Mouse (Mus musculus) limb, embryonic 11.5 days (tissue): ENCODE results near the gene Ak1. TPM values are rescaled to one million over a fixed set of nuclear protein-coding genes. Genes with fewer than 3 reads are reported as not detected.

ENCODE experiments used
- ATAC-seq: fragments of 200-750 bp; cut with Nextera tagmentation; 2 replicates; pipeline ENCODE4 v1.8.0; 2017; ENCODE audit warnings: low read depth; ENCODE audit not compliant: insufficient number of reproducible peaks, low FRiP score, low TSS enrichment
- DNase-seq: peaks from one replicate; pipeline ENCODE4 v3.0.0-alpha.2; 2015; ENCODE audit warnings: low spot score
- H3K27ac ChIP-seq: fragments of 300-500 bp; sonication (generic); replicated peaks from 2 replicates; pipeline ENCODE4 v1.5.1; 2014; ENCODE audit warnings: low read depth, mild to moderate bottlenecking, low read length
- H3K27me3 ChIP-seq: fragments of 300-500 bp; sonication (generic); 2 replicates; pipeline ENCODE4 v1.6.1; 2014; ENCODE audit warnings: mild to moderate bottlenecking, low read length, mixed read lengths; ENCODE audit not compliant: control insufficient read depth, insufficient read depth
- H3K36me3 ChIP-seq: fragments of 300-500 bp; sonication (generic); 2 replicates; pipeline ENCODE4 v1.6.1; 2014; ENCODE audit warnings: mild to moderate bottlenecking, low read length, moderate library complexity, mixed read lengths; ENCODE audit not compliant: control insufficient read depth, insufficient read depth
- H3K4me1 ChIP-seq: fragments of 300-500 bp; sonication (generic); 2 replicates; pipeline ENCODE4 v1.6.1; 2014; ENCODE audit warnings: low read length, mixed read lengths; ENCODE audit not compliant: control insufficient read depth, insufficient read depth
- H3K4me2 ChIP-seq: fragments of 300-500 bp; sonication (generic); 2 replicates; pipeline ENCODE4 v1.6.1; 2014; ENCODE audit warnings: low read depth, mild to moderate bottlenecking, moderate library complexity; ENCODE audit not compliant: severe bottlenecking
- H3K4me3 ChIP-seq: fragments of 300-500 bp; sonication (generic); 2 replicates; pipeline ENCODE4 v1.5.1; 2014; ENCODE audit warnings: low read depth, low read length
- H3K9ac ChIP-seq: fragments of 300-500 bp; sonication (generic); 2 replicates; pipeline ENCODE4 v1.6.1; 2014; ENCODE audit warnings: mild to moderate bottlenecking, low read length
- H3K9me3 ChIP-seq: fragments of 300-500 bp; sonication (generic); 2 replicates; pipeline ENCODE4 v1.6.1; 2016; ENCODE audit warnings: low read length; ENCODE audit not compliant: control insufficient read depth
- WGBS: fragments of 180-500 bp; shearing (Covaris S2); extraction: QIAGEN DNeasy Blood & Tissue Kit; methylation state at CpG from one replicate; pipeline ENCODE4 v1.1.7; 2014; 5-methylcytosine and 5-hydroxymethylcytosine counted together
- polyA plus RNA-seq: library from polyadenylated mRNA; unstranded; fragments of >200 nt; fragmentation: Nextera tagmentation; extraction: Ambion mirVana; gene quantifications from 2 replicates; pipeline ENCODE4 v1.2.1, GENCODE M21; 2014

The Ak1 gene
- polyA plus RNA-seq, 1 experiment from 2014 or later = 29.8 TPM

- Histone ChIP-seq H3K36me3 (no peaks in the 10 kb centered on the region; the same call in 1 of the 2 replicates), H3K27ac (no peak overlapping the region), H3K27me3 (no peaks in the 10 kb centered on the region), H3K4me2 (no peak overlapping the region), H3K4me1 (peaks cover 25% of the 10 kb centered on the region), H3K9me3 (no peaks in the 10 kb centered on the region), H3K4me3 (no peak overlapping the region), H3K9ac (no peak overlapping the region)
- ATAC-seq = no peak
- 93% methylated on average over 2 of the region's 2 CpGs for WGBS
- no peak for DNase-seq
Observed at GRCm38 (mm10) chr2:32658873-32659272, 37.3 kb downstream of the Ak1 start.

DNA sequence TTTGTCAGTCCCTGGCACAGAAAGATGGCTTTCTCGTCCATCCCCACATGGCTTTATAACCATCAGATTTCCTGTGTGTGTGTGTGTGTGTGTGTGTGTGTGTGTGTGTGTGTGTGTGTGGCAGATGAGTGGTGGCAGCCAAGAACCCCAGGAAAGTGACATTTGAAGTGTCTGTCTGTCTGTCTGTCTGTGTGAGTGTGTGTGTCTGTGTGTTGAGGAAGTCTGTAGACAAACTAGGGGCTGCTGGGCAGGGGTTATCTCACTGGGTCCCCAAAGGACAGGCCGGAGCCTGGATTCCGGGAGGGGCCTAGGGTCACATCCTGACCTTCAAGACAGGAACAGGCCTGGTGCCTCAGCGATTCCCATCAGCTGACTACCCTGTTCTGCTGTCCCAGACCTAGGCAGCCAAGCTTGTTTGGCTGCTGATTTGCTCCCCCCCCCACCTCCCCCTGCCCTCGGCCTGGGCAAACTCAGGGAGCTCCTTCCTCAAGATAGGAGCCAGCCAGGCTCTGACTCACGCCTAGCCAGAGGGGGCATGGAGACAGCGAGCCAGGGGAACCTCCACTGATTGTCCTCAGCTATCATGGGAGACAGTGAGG lies 40.0 kb downstream of the Ak1 start:
- ATAC-seq = no peak
- H3K27me3 ChIP-seq = no peaks in the 10 kb centered on the region
- no peak overlapping the region for H3K4me2 ChIP-seq
- H3K9me3 ChIP-seq = no peaks in the 10 kb centered on the region
- no peak overlapping the region for H3K9ac ChIP-seq
- no peak for DNase-seq
- 55% methylated on average over 7 of the region's 7 CpGs for WGBS
- peaks cover 3% of the 10 kb centered on the region; the same call in 1 of the 2 replicates for H3K4me1 ChIP-seq
- H3K27ac ChIP-seq = no peak overlapping the region
- H3K4me3 ChIP-seq = no peak overlapping the region
- H3K36me3 ChIP-seq = no peaks in the 10 kb centered on the region; the same call in 1 of the 2 replicates

DNA sequence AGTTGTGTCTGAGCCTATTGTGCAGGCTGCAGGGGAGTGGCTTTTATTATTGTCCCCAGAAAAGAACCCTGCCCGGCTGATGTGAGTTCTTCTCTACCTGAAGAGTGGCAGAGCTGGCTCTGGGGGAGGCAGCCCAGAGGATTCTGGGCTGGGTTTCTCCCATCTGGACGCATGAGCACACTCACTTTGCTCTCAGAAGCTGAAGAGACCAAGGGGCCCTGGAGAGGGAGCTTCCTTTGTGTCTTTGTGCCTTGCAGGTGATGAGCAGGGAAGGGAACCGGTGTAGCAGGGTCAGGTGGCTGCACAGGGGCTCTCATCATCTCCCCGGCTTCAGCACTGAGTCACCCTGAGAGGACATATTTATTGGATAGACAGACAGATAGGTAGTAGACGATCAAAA lies 40.7 kb downstream of the Ak1 start:
- WGBS = 64% methylated on average over 5 of the region's 5 CpGs
- no peaks in the 10 kb centered on the region; the same call in 1 of the 2 replicates for H3K36me3 ChIP-seq

GRCm38 (mm10) chr2:32665345-32665744 lies 43.8 kb downstream of the Ak1 start:
- no peak overlapping the region for H3K4me2 ChIP-seq
- H3K9ac ChIP-seq = no peak overlapping the region
- no peak overlapping the region for H3K4me3 ChIP-seq
- no peak for DNase-seq
- H3K36me3 ChIP-seq = no peaks in the 10 kb centered on the region; the same call in 1 of the 2 replicates
- H3K27me3 ChIP-seq = no peaks in the 10 kb centered on the region
- WGBS = 76% methylated on average over 8 of the region's 8 CpGs
- H3K27ac ChIP-seq = no peak overlapping the region
- no peak for ATAC-seq
- H3K9me3 ChIP-seq = no peaks in the 10 kb centered on the region
- H3K4me1 ChIP-seq = peaks cover 3% of the 10 kb centered on the region; the same call in 1 of the 2 replicates

More for the DNA sequence above, 40.7 kb downstream of the Ak1 start:
- Histone ChIP-seq H3K4me2 (no peak overlapping the region), H3K27me3 (no peaks in the 10 kb centered on the region), H3K9ac (no peak overlapping the region), H3K27ac (no peak overlapping the region), H3K4me1 (peaks cover 3% of the 10 kb centered on the region; the same call in 1 of the 2 replicates), H3K9me3 (no peaks in the 10 kb centered on the region), H3K4me3 (no peak overlapping the region)
- no peak for DNase-seq
- ATAC-seq = no peak

- 84% methylated on average over 6 of the region's 6 CpGs for WGBS
- H3K27me3 ChIP-seq = no peaks in the 10 kb centered on the region
Observed at GRCm38 (mm10) chr2:32665853-32666252, 44.3 kb downstream of the Ak1 start.

GRCm38 (mm10) chr2:32667775-32668174 lies 46.2 kb downstream of the Ak1 start:
- H3K36me3 ChIP-seq = no peaks in the 10 kb centered on the region
- H3K4me3 ChIP-seq = no peak overlapping the region
- no peaks in the 10 kb centered on the region for H3K9me3 ChIP-seq
- H3K9ac ChIP-seq = no peak overlapping the region
- no peak for DNase-seq
- no peaks in the 10 kb centered on the region for H3K4me1 ChIP-seq
- H3K4me2 ChIP-seq = no peak overlapping the region
- H3K27me3 ChIP-seq = no peaks in the 10 kb centered on the region
- 60% methylated on average over 11 of the region's 11 CpGs for WGBS
- no peak overlapping the region for H3K27ac ChIP-seq
- ATAC-seq = no peak

More at GRCm38 (mm10) chr2:32665853-32666252, 44.3 kb downstream of the Ak1 start:
- H3K4me2 ChIP-seq = no peak overlapping the region
- DNase-seq (no peak), ATAC-seq (no peak)
- H3K4me3 ChIP-seq = no peak overlapping the region
- H3K36me3 ChIP-seq = no peaks in the 10 kb centered on the region; the same call in 1 of the 2 replicates
- H3K9me3 ChIP-seq = no peaks in the 10 kb centered on the region
- H3K27ac ChIP-seq = no peak overlapping the region
- no peak overlapping the region for H3K9ac ChIP-seq
- peaks cover 3% of the 10 kb centered on the region; the same call in 1 of the 2 replicates for H3K4me1 ChIP-seq

GRCm38 (mm10) chr2:32668176-32668575 lies 46.6 kb downstream of the Ak1 start:
- H3K36me3 ChIP-seq = no peaks in the 10 kb centered on the region
- H3K27me3 ChIP-seq = no peaks in the 10 kb centered on the region
- H3K4me3 ChIP-seq = no peak overlapping the region
- 88% methylated on average over 7 of the region's 7 CpGs for WGBS
- H3K9ac ChIP-seq = no peak overlapping the region
- ATAC-seq = no peak
- DNase-seq = no peak
- no peaks in the 10 kb centered on the region for H3K9me3 ChIP-seq
- H3K27ac ChIP-seq = no peak overlapping the region
- H3K4me1 ChIP-seq = no peaks in the 10 kb centered on the region
- H3K4me2 ChIP-seq = no peak overlapping the region

DNA sequence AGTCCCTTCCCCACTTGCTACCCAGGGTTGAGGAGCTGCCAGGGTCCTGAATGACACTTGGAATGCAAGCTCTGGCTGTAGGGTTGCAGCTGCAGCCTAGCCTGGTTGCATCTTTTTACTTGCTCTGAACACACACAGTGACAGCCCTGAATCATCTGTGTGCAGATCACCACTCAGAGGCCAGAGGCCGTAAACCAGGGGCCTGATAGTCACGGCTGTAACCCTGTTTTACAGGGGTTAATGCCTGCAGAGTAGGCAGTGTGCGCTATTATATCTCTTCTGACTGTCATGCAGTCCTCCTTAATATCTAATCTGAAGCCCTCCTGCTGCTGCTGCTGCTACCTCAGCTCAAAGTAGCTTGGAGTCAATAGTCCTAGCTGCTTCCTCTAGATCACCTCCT lies 48.3 kb downstream of the Ak1 start:
- H3K9ac ChIP-seq = no peak overlapping the region
- H3K4me3 ChIP-seq = no peak overlapping the region
- no peak for DNase-seq
- H3K27ac ChIP-seq = no peak overlapping the region
- no peaks in the 10 kb centered on the region for H3K27me3 ChIP-seq
- 58% methylated on average over 3 of the region's 3 CpGs for WGBS
- no peaks in the 10 kb centered on the region for H3K9me3 ChIP-seq
- no peaks in the 10 kb centered on the region for H3K36me3 ChIP-seq
- H3K4me1 ChIP-seq = no peaks in the 10 kb centered on the region
- ATAC-seq = no peak
- no peak overlapping the region for H3K4me2 ChIP-seq

- DNase-seq (no peak), ATAC-seq (no peak)
- no peaks in the 10 kb centered on the region for H3K4me1 ChIP-seq
- H3K9me3 ChIP-seq = no peaks in the 10 kb centered on the region
- no peak overlapping the region for H3K9ac ChIP-seq
- no peak overlapping the region for H3K4me2 ChIP-seq
- H3K27ac ChIP-seq = no peak overlapping the region
- H3K4me3 ChIP-seq = no peak overlapping the region
- H3K27me3 ChIP-seq = no peaks in the 10 kb centered on the region
- 86% methylated on average over 9 of the region's 9 CpGs for WGBS
- H3K36me3 ChIP-seq = no peaks in the 10 kb centered on the region
Observed at GRCm38 (mm10) chr2:32671147-32671546, 49.6 kb downstream of the Ak1 start.
